In genomic region chr9:119962987-119963667, GRCm38 (mm10) we compare ENCODE assay signal across 8 mouse cellular contexts. TPM values are rescaled to one million over a fixed set of nuclear protein-coding genes. Genes with fewer than 3 reads are reported as not detected.
DNase-seq lines count a peak whose midpoint lies in the region; ATAC-seq lines count a peak whose summit lies in the region.

No protein-coding gene starts in this region.

- peak; percentile 80 for ATAC-seq in intestine, embryonic 15.5 days

- H3K9ac ChIP-seq in intestine, embryonic 15.5 days = 0 out of 2 replicates have a peak overlapping the region, but pooled peaks have one; percentile 8

- intact Hi-C loops in left cerebral cortex, postnatal 4 days (cut with DNase I) = no loop called here

- peak overlapping the region; percentile 45 for H3K4me2 ChIP-seq in intestine, embryonic 15.5 days (replicated peaks)

- peak; percentile 66 for DNase-seq in left cerebral cortex, postnatal 4 days
- DNase-seq in left cerebral cortex, adult 8-10 months (ENCODE audit: low spot score in 2 of 2) = no peak
- peak; percentile 81 for DNase-seq in cerebellum, postnatal 10 days
- peak; percentile 65 for DNase-seq in gonadal fat pad, adult 2 months (ENCODE audit: low read depth)
- DNase-seq in lung, adult 18-20 months = peak; percentile 81 to 87
- peak; percentile 80 for DNase-seq in retina, embryonic 14.5 days (ENCODE audit: low spot score)
- DNase-seq in frontal cortex, postnatal 25 days (ENCODE audit: low spot score in 2 of 2) = no peak

- no peak overlapping the region for H3K27ac ChIP-seq in intestine, embryonic 15.5 days

- no peaks in the 10 kb centered on the region for H3K27me3 ChIP-seq in intestine, embryonic 15.5 days (replicated peaks)

- no peaks in the 10 kb centered on the region for H3K36me3 ChIP-seq in intestine, embryonic 15.5 days

- peaks cover 9% of the 10 kb centered on the region for H3K4me1 ChIP-seq in intestine, embryonic 15.5 days (replicated peaks)

- WGBS in intestine, embryonic 15.5 days = 17% methylated on average over 21 of the region's 21 CpGs

- H3K9me3 ChIP-seq in intestine, embryonic 15.5 days = no peaks in the 10 kb centered on the region

- H3K4me3 ChIP-seq in intestine, embryonic 15.5 days (replicated peaks) = no peak overlapping the region

RNA-seq across cellular contexts. Expression of gene Csrnp1, which starts 21.3 kb away (rescaled TPM):
- 1 to 10 TPM; 2.9 to 3.7 TPM for total RNA-seq in left cerebral cortex, postnatal 4 days (2021)
- 10 to 100 TPM; 13.4 to 25.5 (median 14.7) TPM for total RNA-seq in left cerebral cortex, adult 8-10 months (2022)
- 22.6 and 28.6 TPM in 2 replicates for polyA plus RNA-seq in gonadal fat pad, adult 2 months (2012; rRNA removed)
- 5.3 and 5.9 TPM in 2 replicates for polyA plus RNA-seq in intestine, embryonic 15.5 days (2015; fragmentation: Nextera tagmentation; extraction: Ambion mirVana)

RNA-seq across cellular contexts. Expression of gene Ttc21a, which starts 25.7 kb away (rescaled TPM):
- 1 to 10 TPM; 1.4 to 1.5 TPM for total RNA-seq in left cerebral cortex, postnatal 4 days (2021)
- total RNA-seq in left cerebral cortex, adult 8-10 months (2022) = 1 to 10 TPM in 1 of 4 experiments, under 1 TPM in 3; 0.70 to 1.2 (median 0.81) TPM
- 2.0 and 3.8 TPM in 2 replicates for polyA plus RNA-seq in gonadal fat pad, adult 2 months (2012; rRNA removed)
- 0.11 TPM in 2 replicates for polyA plus RNA-seq in intestine, embryonic 15.5 days (2015; fragmentation: Nextera tagmentation; extraction: Ambion mirVana)

RNA-seq across cellular contexts. Expression of gene Gorasp1, which starts 25.8 kb away (rescaled TPM):
- 10 to 100 TPM; 20.2 to 22.8 TPM for total RNA-seq in left cerebral cortex, postnatal 4 days (2021)
- 10 to 100 TPM; 32.8 to 40.9 (median 36.8) TPM for total RNA-seq in left cerebral cortex, adult 8-10 months (2022)
- 45.4 and 47.2 TPM in 2 replicates for polyA plus RNA-seq in gonadal fat pad, adult 2 months (2012; rRNA removed)
- polyA plus RNA-seq in intestine, embryonic 15.5 days (2015; fragmentation: Nextera tagmentation; extraction: Ambion mirVana) = 29.3 and 29.6 TPM in 2 replicates

Comparison
In these comparisons a context has a peak if more than half of its experiments do, and no peak if none do; other contexts are left out.
1. DNase-seq: peak in left cerebral cortex, postnatal 4 days (single experiment), cerebellum, postnatal 10 days (2 of 2), gonadal fat pad, adult 2 months (single experiment), lung, adult 18-20 months (2 of 2) and retina, embryonic 14.5 days (single experiment); none in left cerebral cortex, adult 8-10 months (0 of 2) and frontal cortex, postnatal 25 days (0 of 2).